Mouse (Mus musculus) forebrain, embryonic 15.5 days (tissue): ENCODE results near the gene Gm26897. TPM values are rescaled to one million over a fixed set of nuclear protein-coding genes. Genes with fewer than 3 reads are reported as not detected.

Source experiments
- ATAC-seq: fragments of 200-750 bp; cut with Nextera tagmentation; replicated peaks from 2 replicates; pipeline ENCODE4 v1.8.0; 2017; ENCODE audit warnings: mild to moderate bottlenecking, moderate TSS enrichment, moderate library complexity
- H3K27ac ChIP-seq: fragments of 300-500 bp; sonication (generic); replicated peaks from 2 replicates; pipeline ENCODE4 v1.5.1; 2015; ENCODE audit warnings: mild to moderate bottlenecking, inconsistent platforms
- H3K27me3 ChIP-seq: fragments of 300-500 bp; sonication (generic); 2 replicates; pipeline ENCODE4 v1.6.1; 2015; ENCODE audit warnings: inconsistent platforms
- H3K36me3 ChIP-seq: fragments of 300-500 bp; sonication (generic); 2 replicates; pipeline ENCODE4 v1.6.1; 2015; ENCODE audit warnings: mild to moderate bottlenecking, inconsistent platforms
- H3K4me1 ChIP-seq: fragments of 300-500 bp; sonication (generic); 2 replicates; pipeline ENCODE4 v1.6.1; 2015; ENCODE audit warnings: inconsistent platforms
- H3K4me2 ChIP-seq: fragments of 300-500 bp; sonication (generic); replicated peaks from 2 replicates; pipeline ENCODE4 v1.6.1; 2015; ENCODE audit warnings: mild to moderate bottlenecking, inconsistent platforms
- H3K4me3 ChIP-seq: fragments of 300-500 bp; sonication (generic); 2 replicates; pipeline ENCODE4 v1.5.1; 2015; ENCODE audit warnings: mild to moderate bottlenecking, inconsistent platforms
- H3K9ac ChIP-seq: fragments of 300-500 bp; sonication (generic); replicated peaks from 2 replicates; pipeline ENCODE4 v1.6.1; 2015; ENCODE audit warnings: mild to moderate bottlenecking, inconsistent platforms
- H3K9me3 ChIP-seq: fragments of 300-500 bp; sonication (generic); 2 replicates; pipeline ENCODE4 v1.6.1; 2016; ENCODE audit warnings: inconsistent platforms
- WGBS: fragments of 180-500 bp; shearing (Covaris S2); methylation state at CpG from one replicate; pipeline ENCODE4 v1.1.7; 2015; ENCODE audit warnings: mixed read lengths; 5-methylcytosine and 5-hydroxymethylcytosine counted together
- polyA plus RNA-seq: library from polyadenylated mRNA; unstranded; fragments of >200 nt; fragmentation: Nextera tagmentation; extraction: Ambion mirVana; gene quantifications from 2 replicates; pipeline ENCODE4 v1.2.1, GENCODE M21; 2015

Gene Gm26897
- polyA plus RNA-seq, 1 experiment from 2014 or later = not detected

DNA sequence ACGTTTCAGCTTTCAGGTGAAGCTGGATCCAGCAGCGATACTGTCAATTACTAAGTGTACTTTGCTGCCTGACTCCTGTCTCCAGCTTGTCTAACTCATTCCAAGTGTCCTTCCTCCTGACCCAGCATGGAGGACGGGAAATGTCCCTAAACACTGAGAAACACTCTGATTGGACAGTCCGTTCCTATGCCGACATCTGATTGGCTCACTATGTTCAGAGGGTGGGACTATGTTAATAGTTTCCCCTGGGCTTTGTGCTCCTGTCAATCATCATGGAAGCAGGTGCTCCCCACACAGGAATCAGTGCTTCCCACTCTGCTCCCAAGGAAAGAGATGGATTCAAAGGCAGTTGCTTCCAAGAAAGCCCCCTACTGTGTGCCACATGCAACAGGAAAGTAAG lies 21.6 kb downstream of the Gm26897 start:
- Histone ChIP-seq H3K27me3 (no peaks in the 10 kb centered on the region), H3K9me3 (no peaks in the 10 kb centered on the region), H3K4me1 (peaks cover 50% of the 10 kb centered on the region), H3K4me2 (peak overlapping the region; percentile 44), H3K4me3 (peak overlapping the region; percentile 23), H3K27ac (peak overlapping the region; percentile 99), H3K9ac (peak overlapping the region; percentile 58; the same call in 1 of the 2 replicates), H3K36me3 (no peaks in the 10 kb centered on the region)
- peak; percentile 74 for ATAC-seq
- 3% methylated on average over 5 of the region's 5 CpGs for WGBS

DNA sequence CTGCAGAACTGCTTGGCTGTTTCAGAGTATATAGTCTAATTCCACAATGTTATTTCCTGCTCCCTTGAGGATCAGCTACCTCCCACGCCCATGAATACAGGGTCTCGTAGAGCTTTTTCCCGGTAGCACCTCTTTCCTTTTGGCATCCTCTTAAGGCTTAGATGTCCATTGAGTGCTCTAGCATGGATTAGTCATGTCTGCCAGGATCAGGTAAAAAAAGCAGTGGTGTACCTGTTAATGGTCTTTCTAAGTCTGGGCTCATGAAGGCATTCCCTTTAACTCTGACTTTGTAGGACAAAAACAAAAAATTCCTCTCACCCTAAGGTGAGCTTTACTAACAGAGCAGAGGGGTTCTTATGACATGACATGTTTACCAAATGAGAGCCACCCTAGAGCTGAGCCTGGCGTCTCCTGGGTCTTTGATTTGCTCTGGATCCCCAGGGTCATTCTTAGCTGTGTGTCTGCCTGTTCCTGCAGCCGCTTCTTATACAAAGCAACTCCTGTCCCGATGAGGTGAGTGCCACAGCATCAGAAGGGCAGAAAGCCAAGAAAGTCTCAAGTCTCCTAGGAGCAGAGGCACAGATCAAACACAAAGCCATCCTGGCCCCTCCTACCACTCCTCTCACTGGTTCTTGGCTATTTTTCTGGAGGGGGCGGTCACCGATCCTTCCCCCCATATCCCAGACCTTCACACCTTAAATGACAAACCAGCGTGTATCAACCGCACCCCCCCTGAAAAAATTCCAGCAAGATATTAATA lies 27.2 kb downstream of the Gm26897 start:
- H3K4me3 ChIP-seq = peak overlapping the region; percentile 39
- peak overlapping the region; percentile 56 for H3K4me2 ChIP-seq
- no peaks in the 10 kb centered on the region for H3K9me3 ChIP-seq
- WGBS = 20% methylated on average over 10 of the region's 10 CpGs
- peak overlapping the region; percentile 50 for H3K9ac ChIP-seq
- H3K36me3 ChIP-seq = no peaks in the 10 kb centered on the region
- H3K27ac ChIP-seq = peak overlapping the region; percentile 99
- ATAC-seq = peak; percentile 52
- H3K4me1 ChIP-seq = peaks cover 38% of the 10 kb centered on the region
- no peaks in the 10 kb centered on the region for H3K27me3 ChIP-seq

DNA sequence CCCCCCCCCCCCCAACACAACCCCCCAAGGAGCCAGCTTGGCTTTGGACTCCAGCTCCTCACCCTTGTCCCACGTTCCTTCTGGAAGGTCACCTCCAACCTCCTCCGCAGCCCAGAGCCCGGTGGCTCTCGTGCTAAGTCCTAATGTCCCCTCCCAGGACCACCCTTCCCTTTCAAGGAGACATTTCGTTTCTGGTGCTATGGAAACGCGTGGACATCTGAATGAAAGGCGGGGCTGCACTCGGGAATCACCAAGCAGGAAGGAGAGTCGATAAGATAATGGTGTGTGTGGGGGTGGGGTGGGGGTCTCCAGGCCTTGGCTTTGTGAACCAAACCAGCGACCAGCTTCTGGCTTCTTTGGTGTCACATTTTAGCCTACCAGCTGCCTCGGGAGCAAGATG lies 27.9 kb downstream of the Gm26897 start:
- Histone ChIP-seq H3K9ac (peak overlapping the region; percentile 50), H3K27me3 (no peaks in the 10 kb centered on the region), H3K27ac (peak overlapping the region; percentile 99), H3K4me2 (peak overlapping the region; percentile 56), H3K9me3 (no peaks in the 10 kb centered on the region), H3K4me3 (peak overlapping the region; percentile 39), H3K4me1 (peaks cover 36% of the 10 kb centered on the region), H3K36me3 (no peaks in the 10 kb centered on the region)
- ATAC-seq = peak; percentile 54; the same call in 1 of the 2 replicates
- WGBS = under 1% methylated on average over 12 of the region's 12 CpGs

DNA sequence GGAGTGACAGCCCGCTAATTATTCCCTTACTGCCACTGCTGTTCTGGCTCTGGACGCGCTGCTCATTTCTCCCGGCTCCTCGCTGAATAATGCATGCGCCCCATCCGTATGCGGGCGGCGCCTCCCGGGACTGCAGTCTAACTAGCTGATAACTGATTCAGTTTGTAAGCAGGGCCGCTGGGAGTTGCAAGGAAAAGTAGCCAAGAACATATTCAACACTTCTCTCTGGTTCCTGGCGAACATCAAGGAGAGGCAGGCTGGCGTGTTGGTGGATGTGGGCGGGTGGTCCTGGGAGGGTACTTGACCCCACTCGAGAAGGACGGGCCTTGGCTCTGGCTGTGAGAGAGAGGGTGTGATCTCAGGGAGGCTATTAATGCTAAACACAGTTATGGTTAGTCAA lies 28.4 kb downstream of the Gm26897 start:
- Histone ChIP-seq H3K4me3 (peak overlapping the region; percentile 39), H3K4me2 (peak overlapping the region; percentile 56), H3K27ac (peak overlapping the region; percentile 99), H3K9me3 (no peaks in the 10 kb centered on the region), H3K27me3 (no peaks in the 10 kb centered on the region), H3K4me1 (peaks cover 36% of the 10 kb centered on the region), H3K9ac (peak overlapping the region; percentile 50; the same call in 1 of the 2 replicates), H3K36me3 (no peaks in the 10 kb centered on the region)
- 2% methylated on average over 17 of the region's 17 CpGs for WGBS
- peak; percentile 91 for ATAC-seq

DNA sequence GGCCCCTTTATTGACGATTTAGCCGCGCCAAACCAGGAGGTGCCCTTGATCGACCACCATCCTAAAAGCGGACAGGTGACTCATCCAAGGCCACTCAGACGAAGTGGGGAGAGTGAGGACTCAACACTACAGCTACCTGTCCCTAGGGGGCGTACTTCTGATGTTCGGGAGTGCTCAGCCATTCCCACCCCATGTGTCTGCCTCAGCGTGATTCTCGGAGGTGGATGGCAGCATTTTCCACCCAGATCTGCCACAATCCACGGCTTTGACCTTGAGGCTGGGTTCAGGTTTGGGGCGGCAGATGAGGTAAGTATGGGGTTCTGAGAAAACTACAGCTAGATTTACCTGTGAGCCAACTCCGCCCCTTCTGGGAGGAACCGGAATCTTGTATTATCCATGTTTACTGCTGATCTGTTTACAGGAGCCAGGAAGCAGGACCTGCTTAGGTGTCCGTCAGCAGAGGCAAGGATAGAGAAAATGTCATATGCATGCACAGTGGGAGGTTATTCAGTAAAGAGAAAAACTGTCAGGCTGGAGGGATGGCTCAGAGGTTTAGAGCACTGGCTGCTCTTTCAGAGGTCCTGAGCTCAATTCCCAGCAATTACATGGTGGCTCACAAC lies 32.1 kb downstream of the Gm26897 start:
- Histone ChIP-seq H3K27ac (no peak overlapping the region), H3K4me1 (peaks cover 39% of the 10 kb centered on the region), H3K4me2 (no peak overlapping the region), H3K9me3 (no peaks in the 10 kb centered on the region), H3K36me3 (no peaks in the 10 kb centered on the region), H3K4me3 (no peak overlapping the region), H3K27me3 (no peaks in the 10 kb centered on the region), H3K9ac (no peak overlapping the region)
- ATAC-seq = no peak
- 82% methylated on average over 15 of the region's 15 CpGs for WGBS

DNA sequence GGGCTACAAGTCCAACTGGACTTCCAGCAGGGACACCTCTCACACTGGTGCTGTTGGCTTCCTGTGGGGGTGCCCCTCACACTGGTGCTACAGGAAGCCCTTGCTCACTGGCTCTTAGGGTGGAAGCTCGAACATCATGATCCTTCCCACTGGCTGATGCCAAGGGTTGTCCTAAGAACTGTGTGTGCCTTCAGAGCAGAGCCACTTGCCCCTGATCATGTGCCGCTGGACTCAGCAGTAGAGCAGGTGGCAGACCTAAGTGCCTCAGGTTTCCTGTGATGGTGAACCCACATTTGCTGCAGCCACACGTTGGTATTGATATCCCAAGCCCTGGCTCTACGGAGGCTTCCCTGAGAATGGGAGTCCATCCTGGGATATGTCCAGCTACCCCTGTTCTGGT lies 33.0 kb downstream of the Gm26897 start:
- no peak overlapping the region for H3K4me3 ChIP-seq
- no peaks in the 10 kb centered on the region for H3K36me3 ChIP-seq
- peaks cover 38% of the 10 kb centered on the region for H3K4me1 ChIP-seq
- no peak overlapping the region for H3K4me2 ChIP-seq
- ATAC-seq = no peak
- 80% methylated on average over 4 of the region's 4 CpGs for WGBS
- H3K27ac ChIP-seq = no peak overlapping the region
- H3K27me3 ChIP-seq = no peaks in the 10 kb centered on the region
- H3K9ac ChIP-seq = no peak overlapping the region
- no peaks in the 10 kb centered on the region for H3K9me3 ChIP-seq

DNA sequence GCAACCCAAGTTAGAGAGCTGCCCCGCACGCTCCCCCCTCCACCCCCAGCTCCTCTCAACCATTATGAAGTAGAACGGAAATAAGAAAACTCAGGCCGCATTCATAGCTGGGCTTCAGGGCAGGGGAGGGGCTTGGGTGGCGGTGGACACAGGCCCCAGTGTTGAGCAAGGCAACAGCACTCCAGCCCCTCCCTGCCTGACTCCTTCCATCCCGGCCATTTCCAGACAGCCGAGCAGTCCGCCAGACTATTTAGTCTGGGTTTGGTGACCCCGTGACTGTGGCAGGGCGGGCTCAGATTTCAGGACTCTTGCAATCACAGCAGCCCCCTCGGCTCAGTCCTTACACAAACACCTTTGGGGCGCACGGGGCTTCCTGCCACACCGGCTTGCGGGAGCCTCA lies 36.5 kb downstream of the Gm26897 start:
- Histone ChIP-seq H3K4me3 (no peak overlapping the region), H3K4me1 (peaks cover 43% of the 10 kb centered on the region), H3K27me3 (no peaks in the 10 kb centered on the region), H3K9ac (0 out of 2 replicates have a peak overlapping the region, but pooled peaks have one; percentile 0), H3K4me2 (peak overlapping the region; percentile 2; the same call in 1 of the 2 replicates), H3K27ac (peak overlapping the region; percentile 38), H3K9me3 (no peaks in the 10 kb centered on the region), H3K36me3 (no peaks in the 10 kb centered on the region)
- ATAC-seq = no peak
- 7% methylated on average over 15 of the region's 15 CpGs for WGBS

DNA sequence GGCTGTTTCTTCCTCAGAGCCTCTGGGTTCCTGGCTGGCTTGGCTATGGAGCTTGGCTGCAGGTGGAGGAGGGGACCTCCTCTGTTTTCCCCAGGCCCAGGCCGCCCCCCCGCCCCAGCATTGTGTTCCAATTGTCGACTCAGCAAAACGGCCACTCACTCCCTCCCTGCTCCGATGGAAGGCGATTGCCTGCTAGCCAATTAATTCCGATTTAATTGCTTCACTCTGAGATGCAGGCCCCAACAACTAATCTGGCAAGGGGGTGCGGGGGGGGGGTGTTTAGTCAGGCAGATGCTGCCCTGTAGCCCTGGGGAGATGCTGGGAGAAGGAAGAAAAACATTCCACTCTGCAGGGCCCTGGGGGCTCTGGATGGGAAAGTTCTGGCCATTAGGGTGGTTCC lies 38.4 kb downstream of the Gm26897 start:
- Histone ChIP-seq H3K4me1 (peaks cover 43% of the 10 kb centered on the region), H3K27me3 (no peaks in the 10 kb centered on the region), H3K27ac (peak overlapping the region; percentile 88), H3K4me2 (no peak overlapping the region), H3K36me3 (no peaks in the 10 kb centered on the region), H3K9ac (no peak overlapping the region), H3K9me3 (no peaks in the 10 kb centered on the region), H3K4me3 (no peak overlapping the region)
- peak; percentile 73 for ATAC-seq
- WGBS = under 1% methylated on average over 8 of the region's 8 CpGs

DNA sequence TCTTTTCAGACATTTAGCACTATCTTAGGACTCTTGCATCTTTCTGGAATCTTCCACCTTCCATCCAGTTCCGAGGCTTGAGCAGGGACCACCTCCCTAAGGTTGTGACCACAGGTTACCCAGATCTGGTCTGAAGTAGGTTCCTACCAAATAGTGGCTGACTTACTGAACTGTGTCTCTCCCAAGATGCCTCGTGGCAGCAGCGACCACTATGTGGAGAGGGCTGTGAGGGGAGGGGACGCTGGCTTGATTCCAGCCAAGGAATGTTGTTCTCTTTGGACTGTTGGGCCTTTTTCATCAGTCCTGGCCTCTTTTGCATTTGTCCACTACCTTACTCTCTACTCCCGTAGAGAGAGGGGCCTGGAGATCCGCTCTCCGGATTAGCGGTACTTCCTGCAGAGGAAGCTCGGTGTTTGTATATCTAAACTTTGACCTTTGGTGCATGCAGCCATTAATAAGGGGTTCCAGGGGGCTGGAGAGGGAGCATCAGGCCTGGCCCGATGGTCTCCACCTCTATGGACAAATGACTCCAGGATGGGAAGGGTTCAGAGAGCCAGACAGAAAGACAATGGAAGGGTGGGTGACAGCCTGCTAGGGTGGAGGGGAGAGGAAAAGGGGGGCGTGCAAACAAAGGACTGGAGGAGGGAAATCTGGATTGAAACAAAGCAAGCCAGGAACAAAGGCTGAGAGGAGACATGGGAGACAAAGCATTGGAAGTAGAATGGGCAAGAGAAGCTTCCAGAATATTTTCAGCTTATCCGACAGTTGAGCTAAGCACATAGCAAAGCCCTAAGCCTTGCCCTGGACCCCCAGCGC lies 39.1 kb downstream of the Gm26897 start:
- Histone ChIP-seq H3K9me3 (no peaks in the 10 kb centered on the region), H3K4me3 (no peak overlapping the region), H3K4me2 (no peak overlapping the region), H3K9ac (peak overlapping the region; percentile 9; the same call in 1 of the 2 replicates), H3K27me3 (no peaks in the 10 kb centered on the region), H3K4me1 (peaks cover 43% of the 10 kb centered on the region), H3K36me3 (no peaks in the 10 kb centered on the region), H3K27ac (peak overlapping the region; percentile 88)
- 26% methylated on average over 13 of the region's 13 CpGs for WGBS
- ATAC-seq = peak; percentile 21; the same call in 1 of the 2 replicates

DNA sequence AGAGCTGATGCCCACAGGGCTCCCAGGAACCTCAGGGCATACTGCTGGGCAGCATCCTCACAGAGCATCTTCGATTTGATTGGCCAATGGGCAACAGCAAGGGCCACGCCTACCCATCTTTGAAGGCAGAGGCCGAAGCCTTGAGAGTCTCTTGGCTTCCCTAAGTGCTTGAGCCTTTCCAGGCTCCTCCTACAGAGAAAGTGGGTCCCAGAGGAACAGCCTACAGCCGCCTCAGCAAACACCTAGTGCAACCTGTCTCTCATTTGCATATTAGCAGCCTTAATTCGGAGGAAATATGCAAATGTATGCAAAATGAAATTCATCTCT lies 39.6 kb downstream of the Gm26897 start:
- Histone ChIP-seq H3K27ac (peak overlapping the region; percentile 88), H3K4me1 (peaks cover 45% of the 10 kb centered on the region), H3K4me3 (no peak overlapping the region), H3K36me3 (no peaks in the 10 kb centered on the region), H3K9ac (peak overlapping the region; percentile 9; the same call in 1 of the 2 replicates), H3K4me2 (no peak overlapping the region), H3K27me3 (no peaks in the 10 kb centered on the region), H3K9me3 (no peaks in the 10 kb centered on the region)
- WGBS = 35% methylated on average over 5 of the region's 5 CpGs
- peak; percentile 57 for ATAC-seq

DNA sequence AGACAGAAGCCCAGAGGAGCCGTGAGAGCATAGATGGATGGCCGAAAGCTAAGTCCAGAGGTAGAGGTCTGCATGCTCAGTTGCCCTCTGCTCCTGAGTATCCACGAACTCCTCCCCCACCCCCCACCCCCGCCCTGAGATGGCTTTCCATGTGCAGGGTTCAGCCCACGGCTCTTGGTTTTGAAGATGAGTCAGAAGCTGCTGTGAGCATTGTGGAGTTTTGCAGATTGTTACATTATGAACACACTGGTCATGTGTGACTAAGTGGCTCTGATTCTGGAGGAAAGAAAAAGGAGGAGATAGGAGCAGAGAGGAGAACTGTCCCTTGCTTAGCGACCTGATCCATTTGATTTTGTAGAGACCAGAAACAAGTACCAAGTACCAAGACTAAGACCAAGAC lies 42.5 kb downstream of the Gm26897 start:
- H3K9ac ChIP-seq = no peak overlapping the region
- H3K4me1 ChIP-seq = peaks cover 32% of the 10 kb centered on the region
- H3K36me3 ChIP-seq = no peaks in the 10 kb centered on the region
- H3K9me3 ChIP-seq = no peaks in the 10 kb centered on the region
- H3K27ac ChIP-seq = no peak overlapping the region
- no peaks in the 10 kb centered on the region for H3K27me3 ChIP-seq
- H3K4me3 ChIP-seq = no peak overlapping the region
- H3K4me2 ChIP-seq = no peak overlapping the region
- ATAC-seq = no peak
- WGBS = 89% methylated on average over 6 of the region's 6 CpGs

DNA sequence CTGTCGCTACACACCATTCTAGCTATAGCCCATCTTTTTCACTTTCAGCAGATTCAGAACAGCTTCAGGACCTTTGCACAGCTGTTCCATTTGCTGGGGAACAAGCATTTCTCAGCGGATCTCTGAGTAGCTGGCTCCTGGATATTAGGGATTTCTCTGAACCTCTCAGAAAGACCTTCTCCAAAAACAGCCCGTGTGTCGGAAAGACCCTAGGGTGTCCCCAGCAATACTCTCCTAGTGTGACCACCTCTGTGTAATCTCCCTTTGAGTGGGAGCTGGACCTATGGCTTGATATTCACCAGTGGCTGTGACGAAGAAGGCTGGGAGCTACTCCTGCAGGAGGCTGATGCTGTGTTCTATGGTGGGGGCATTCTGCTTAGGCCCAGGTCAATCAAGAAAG lies 44.4 kb downstream of the Gm26897 start:
- Histone ChIP-seq H3K27me3 (no peaks in the 10 kb centered on the region), H3K9me3 (no peaks in the 10 kb centered on the region), H3K4me2 (no peak overlapping the region), H3K36me3 (no peaks in the 10 kb centered on the region), H3K9ac (no peak overlapping the region), H3K4me3 (no peak overlapping the region), H3K27ac (no peak overlapping the region), H3K4me1 (peaks cover 16% of the 10 kb centered on the region)
- ATAC-seq = no peak
- WGBS = 67% methylated on average over 5 of the region's 5 CpGs
